Mouse (Mus musculus): ENCODE data around the gene Fgfr2. TPM values are rescaled to one million over a fixed set of nuclear protein-coding genes. Genes with fewer than 3 reads are reported as not detected.

Gene Fgfr2
- polyA plus RNA-seq, 1 experiment from 2014 or later = 93.6 TPM

- no peak overlapping the region for H3K4me3 ChIP-seq (ENCODE audit: low read depth, low read length)
- no peaks in the 10 kb centered on the region for H3K27me3 ChIP-seq (ENCODE audit: control insufficient read depth, insufficient read depth, low read length)
- H3K9ac ChIP-seq (ENCODE audit: low read length) = no peak overlapping the region
- H3K9me3 ChIP-seq (ENCODE audit: control insufficient read depth, low read length) = no peaks in the 10 kb centered on the region
- ATAC-seq (replicated peaks; ENCODE audit: low FRiP score) = no peak
- H3K4me1 ChIP-seq (replicated peaks; ENCODE audit: control insufficient read depth, insufficient read depth, low read length) = no peaks in the 10 kb centered on the region
- WGBS = 75% methylated on average over 4 of the region's 4 CpGs
- no peaks in the 10 kb centered on the region for H3K36me3 ChIP-seq (ENCODE audit: control insufficient read depth, insufficient read depth, low read length)
- no peak overlapping the region for H3K27ac ChIP-seq (ENCODE audit: low read depth, low read length)
- DNase-seq (ENCODE audit: low spot score) = no peak
- H3K4me2 ChIP-seq (ENCODE audit: low read depth, low read length, severe bottlenecking) = no peak overlapping the region
Measured at GRCm38 (mm10) chr7:132494263-132494662, 628.9 kb downstream of the Fgfr2 start.

- Histone ChIP-seq H3K27ac (ENCODE audit: low read depth, low read length) (no peak overlapping the region), H3K4me1 (replicated peaks; ENCODE audit: control insufficient read depth, insufficient read depth, low read length) (no peaks in the 10 kb centered on the region)
- WGBS = 74% methylated on average over 3 of the region's 3 CpGs
Measured at GRCm38 (mm10) chr7:132493632-132494031, 629.5 kb downstream of the Fgfr2 start.

GRCm38 (mm10) chr7:132491902-132492301, 631.2 kb downstream of the Fgfr2 start:
- Histone ChIP-seq H3K4me3 (ENCODE audit: low read depth, low read length) (no peak overlapping the region), H3K27ac (ENCODE audit: low read depth, low read length) (no peak overlapping the region), H3K36me3 (ENCODE audit: control insufficient read depth, insufficient read depth, low read length) (no peaks in the 10 kb centered on the region), H3K27me3 (ENCODE audit: control insufficient read depth, insufficient read depth, low read length) (no peaks in the 10 kb centered on the region), H3K9me3 (ENCODE audit: control insufficient read depth, low read length) (no peaks in the 10 kb centered on the region), H3K4me1 (replicated peaks; ENCODE audit: control insufficient read depth, insufficient read depth, low read length) (no peaks in the 10 kb centered on the region), H3K4me2 (ENCODE audit: low read depth, low read length, severe bottlenecking) (no peak overlapping the region), H3K9ac (ENCODE audit: low read length) (no peak overlapping the region)
- 90% methylated on average over 7 of the region's 7 CpGs for WGBS
- ATAC-seq (replicated peaks; ENCODE audit: low FRiP score) = no peak
- DNase-seq (ENCODE audit: low spot score) = no peak

More at GRCm38 (mm10) chr7:132493632-132494031, 629.5 kb downstream of the Fgfr2 start:
- ATAC-seq (replicated peaks; ENCODE audit: low FRiP score) = no peak
- Histone ChIP-seq H3K4me3 (ENCODE audit: low read depth, low read length) (no peak overlapping the region), H3K27me3 (ENCODE audit: control insufficient read depth, insufficient read depth, low read length) (no peaks in the 10 kb centered on the region), H3K9me3 (ENCODE audit: control insufficient read depth, low read length) (no peaks in the 10 kb centered on the region), H3K36me3 (ENCODE audit: control insufficient read depth, insufficient read depth, low read length) (no peaks in the 10 kb centered on the region), H3K4me2 (ENCODE audit: low read depth, low read length, severe bottlenecking) (no peak overlapping the region), H3K9ac (ENCODE audit: low read length) (no peak overlapping the region)
- DNase-seq (ENCODE audit: low spot score) = no peak

GRCm38 (mm10) chr7:132487361-132487760, 635.8 kb downstream of the Fgfr2 start:
- Histone ChIP-seq H3K36me3 (ENCODE audit: control insufficient read depth, insufficient read depth, low read length) (no peaks in the 10 kb centered on the region), H3K9me3 (ENCODE audit: control insufficient read depth, low read length) (no peaks in the 10 kb centered on the region), H3K4me1 (replicated peaks; ENCODE audit: control insufficient read depth, insufficient read depth, low read length) (no peaks in the 10 kb centered on the region), H3K27me3 (ENCODE audit: control insufficient read depth, insufficient read depth, low read length) (no peaks in the 10 kb centered on the region), H3K4me3 (ENCODE audit: low read depth, low read length) (no peak overlapping the region), H3K27ac (ENCODE audit: low read depth, low read length) (no peak overlapping the region), H3K9ac (ENCODE audit: low read length) (no peak overlapping the region), H3K4me2 (ENCODE audit: low read depth, low read length, severe bottlenecking) (no peak overlapping the region)
- 76% methylated on average over 6 of the region's 6 CpGs for WGBS
- DNase-seq (ENCODE audit: low spot score) (no peak), ATAC-seq (replicated peaks; ENCODE audit: low FRiP score) (no peak)

GRCm38 (mm10) chr7:132486403-132487178, 636.6 kb downstream of the Fgfr2 start:
- no peaks in the 10 kb centered on the region for H3K27me3 ChIP-seq (ENCODE audit: control insufficient read depth, insufficient read depth, low read length)
- H3K4me1 ChIP-seq (replicated peaks; ENCODE audit: control insufficient read depth, insufficient read depth, low read length) = no peaks in the 10 kb centered on the region
- ATAC-seq (replicated peaks; ENCODE audit: low FRiP score) = no peak
- no peak overlapping the region for H3K9ac ChIP-seq (ENCODE audit: low read length)
- H3K27ac ChIP-seq (ENCODE audit: low read depth, low read length) = no peak overlapping the region
- no peaks in the 10 kb centered on the region for H3K36me3 ChIP-seq (ENCODE audit: control insufficient read depth, insufficient read depth, low read length)
- WGBS = 84% methylated on average over 9 of the region's 9 CpGs
- no peaks in the 10 kb centered on the region for H3K9me3 ChIP-seq (ENCODE audit: control insufficient read depth, low read length)
- no peak for DNase-seq (ENCODE audit: low spot score)
- no peak overlapping the region for H3K4me2 ChIP-seq (ENCODE audit: low read depth, low read length, severe bottlenecking)
- H3K4me3 ChIP-seq (ENCODE audit: low read depth, low read length) = no peak overlapping the region

- H3K27ac ChIP-seq (ENCODE audit: low read depth, low read length) = no peak overlapping the region
- H3K9me3 ChIP-seq (ENCODE audit: control insufficient read depth, low read length) = no peaks in the 10 kb centered on the region
- H3K27me3 ChIP-seq (ENCODE audit: control insufficient read depth, insufficient read depth, low read length) = no peaks in the 10 kb centered on the region
- no peak for DNase-seq (ENCODE audit: low spot score)
- H3K4me3 ChIP-seq (ENCODE audit: low read depth, low read length) = no peak overlapping the region
- no peak for ATAC-seq (replicated peaks; ENCODE audit: low FRiP score)
- H3K9ac ChIP-seq (ENCODE audit: low read length) = no peak overlapping the region
- no peaks in the 10 kb centered on the region for H3K4me1 ChIP-seq (replicated peaks; ENCODE audit: control insufficient read depth, insufficient read depth, low read length)
- no peaks in the 10 kb centered on the region for H3K36me3 ChIP-seq (ENCODE audit: control insufficient read depth, insufficient read depth, low read length)
- H3K4me2 ChIP-seq (ENCODE audit: low read depth, low read length, severe bottlenecking) = no peak overlapping the region
- 80% methylated on average over 5 of the region's 5 CpGs for WGBS
Measured at GRCm38 (mm10) chr7:132484424-132484823, 638.7 kb downstream of the Fgfr2 start.

- no peaks in the 10 kb centered on the region for H3K27me3 ChIP-seq (ENCODE audit: control insufficient read depth, insufficient read depth, low read length)
- ATAC-seq (replicated peaks; ENCODE audit: low FRiP score) = no peak
- no peak overlapping the region for H3K9ac ChIP-seq (ENCODE audit: low read length)
- H3K4me3 ChIP-seq (ENCODE audit: low read depth, low read length) = no peak overlapping the region
- no peaks in the 10 kb centered on the region for H3K9me3 ChIP-seq (ENCODE audit: control insufficient read depth, low read length)
- H3K4me1 ChIP-seq (replicated peaks; ENCODE audit: control insufficient read depth, insufficient read depth, low read length) = 0 out of 2 replicates have a peak, but pooled peaks cover 6% of the 10 kb centered on the region
- H3K36me3 ChIP-seq (ENCODE audit: control insufficient read depth, insufficient read depth, low read length) = no peaks in the 10 kb centered on the region
- no peak for DNase-seq (ENCODE audit: low spot score)
- 74% methylated on average over 4 of the region's 4 CpGs for WGBS
- no peak overlapping the region for H3K4me2 ChIP-seq (ENCODE audit: low read depth, low read length, severe bottlenecking)
- H3K27ac ChIP-seq (ENCODE audit: low read depth, low read length) = no peak overlapping the region
Measured at GRCm38 (mm10) chr7:132480696-132481306, 642.3 kb downstream of the Fgfr2 start.

GRCm38 (mm10) chr7:132478295-132478809, 644.8 kb downstream of the Fgfr2 start:
- no peaks in the 10 kb centered on the region for H3K9me3 ChIP-seq (ENCODE audit: control insufficient read depth, low read length)
- ATAC-seq (replicated peaks; ENCODE audit: low FRiP score) (no peak), DNase-seq (ENCODE audit: low spot score) (no peak)
- H3K36me3 ChIP-seq (ENCODE audit: control insufficient read depth, insufficient read depth, low read length) = no peaks in the 10 kb centered on the region
- H3K9ac ChIP-seq (ENCODE audit: low read length) = no peak overlapping the region
- no peak overlapping the region for H3K27ac ChIP-seq (ENCODE audit: low read depth, low read length)
- no peak overlapping the region for H3K4me3 ChIP-seq (ENCODE audit: low read depth, low read length)
- no peak overlapping the region for H3K4me2 ChIP-seq (ENCODE audit: low read depth, low read length, severe bottlenecking)
- H3K27me3 ChIP-seq (ENCODE audit: control insufficient read depth, insufficient read depth, low read length) = no peaks in the 10 kb centered on the region
- H3K4me1 ChIP-seq (replicated peaks; ENCODE audit: control insufficient read depth, insufficient read depth, low read length) = 0 out of 2 replicates have a peak, but pooled peaks cover 6% of the 10 kb centered on the region
- WGBS = 64% methylated on average over 9 of the region's 9 CpGs
